Mouse (Mus musculus): ENCODE measurements around the gene Prdm11.

- no peak for TF ChIP-seq CTCF (IDR thresholded peaks at IDR 0.05; ENCODE audit: borderline replicate concordance, extremely low read depth, insufficient read depth, insufficient read length)
- no peak for TF ChIP-seq POLR2A (IDR thresholded peaks at IDR 0.05; ENCODE audit: borderline replicate concordance, extremely low read depth, insufficient read depth, insufficient read length, poor library complexity, severe bottlenecking)
These were observed 54.0 kb downstream of the Prdm11 start for GRCm38 (mm10) chr2:92991976-92992375.

Measured in brain, embryonic 14.5 days (tissue).